Mouse (Mus musculus): ENCODE results near the gene Edf1. TPM values are rescaled to one million over a fixed set of nuclear protein-coding genes. Genes with fewer than 3 reads are reported as not detected.

Gene Edf1
- polyA plus RNA-seq, 1 experiment = 102 TPM

DNA sequence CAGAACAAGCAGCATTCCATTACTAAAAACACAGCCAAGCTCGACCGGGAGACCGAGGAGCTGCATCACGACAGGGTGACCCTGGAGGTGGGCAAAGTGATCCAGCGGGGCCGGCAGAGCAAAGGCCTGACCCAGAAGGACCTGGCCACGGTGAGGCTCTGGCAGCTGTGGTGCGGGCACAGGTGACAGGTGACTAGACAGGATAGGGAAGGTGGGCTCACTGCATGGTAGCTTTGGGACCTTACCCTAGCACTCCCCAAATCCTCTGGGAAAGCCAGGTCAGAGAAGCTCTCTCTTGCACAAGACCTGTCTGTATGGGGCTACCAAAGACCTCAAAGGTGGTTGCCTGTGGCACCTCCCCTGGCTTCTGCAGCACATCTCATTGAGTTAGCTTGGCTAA is 2.9 kb downstream of the Edf1 start:
- Histone ChIP-seq H3K27ac (ENCODE audit: insufficient read depth, low read length) (no peak overlapping the region), H3K4me1 (ENCODE audit: control insufficient read depth, insufficient read depth, low read length) (peaks cover 3% of the 10 kb centered on the region; the same call in 1 of the 2 replicates), H3K4me3 (ENCODE audit: insufficient read depth, low read length) (no peak overlapping the region)
- TF ChIP-seq POLR2A (IDR thresholded peaks at IDR 0.05; ENCODE audit: low read depth, low read length) = no peak
- no peak for TF ChIP-seq CTCF (IDR thresholded peaks at IDR 0.05; ENCODE audit: borderline replicate concordance, insufficient read depth, low read length)

DNA sequence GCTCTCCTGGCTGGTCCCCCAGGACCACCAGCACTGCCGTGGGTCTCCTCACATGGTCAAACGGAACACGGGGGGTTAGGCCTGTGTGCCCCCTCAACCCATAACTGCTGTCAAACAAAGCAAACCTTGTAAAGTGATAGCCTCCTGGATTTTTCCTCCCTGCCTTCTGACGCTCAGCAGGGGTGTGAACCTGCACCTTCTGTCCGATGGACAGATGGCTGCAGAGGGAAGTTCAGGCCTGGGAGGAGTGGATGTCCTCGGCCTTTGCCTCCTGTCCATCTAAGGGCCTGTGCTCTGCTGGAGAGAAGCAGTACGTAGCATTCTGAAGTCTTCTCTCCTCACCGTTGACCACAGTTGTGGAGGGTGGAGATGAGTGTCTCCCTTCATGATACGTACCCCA is 4.3 kb downstream of the Edf1 start:
- Histone ChIP-seq H3K4me3 (ENCODE audit: insufficient read depth, low read length) (no peak overlapping the region), H3K4me1 (ENCODE audit: control insufficient read depth, insufficient read depth, low read length) (peaks cover 3% of the 10 kb centered on the region; the same call in 1 of the 2 replicates), H3K27ac (ENCODE audit: insufficient read depth, low read length) (no peak overlapping the region)
- TF ChIP-seq POLR2A (IDR thresholded peaks at IDR 0.05; ENCODE audit: low read depth, low read length) (no peak), CTCF (IDR thresholded peaks at IDR 0.05; ENCODE audit: borderline replicate concordance, insufficient read depth, low read length) (no peak)

DNA sequence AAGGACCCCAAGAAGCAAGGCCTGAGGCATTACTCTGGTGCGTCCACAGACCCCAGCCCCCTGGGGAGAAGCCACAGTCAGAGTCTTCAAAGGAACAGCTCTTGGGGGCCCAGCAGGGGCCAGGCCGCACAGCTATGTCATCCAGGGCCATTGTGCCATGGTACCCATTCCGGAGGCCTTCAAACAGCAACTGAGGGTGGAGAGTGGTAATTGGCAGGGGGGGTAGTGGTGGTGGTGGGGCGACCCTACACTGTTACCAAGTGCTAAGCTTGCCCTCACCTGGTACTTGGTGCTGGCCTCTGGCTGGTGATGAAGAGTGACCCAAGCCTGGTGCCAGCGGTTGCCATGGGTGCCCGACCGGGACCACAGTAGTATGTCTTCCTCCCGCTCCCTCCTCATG is 8.1 kb downstream of the Edf1 start:
- Histone ChIP-seq H3K4me1 (ENCODE audit: control insufficient read depth, insufficient read depth, low read length) (no peaks in the 10 kb centered on the region), H3K27ac (ENCODE audit: insufficient read depth, low read length) (no peak overlapping the region), H3K4me3 (ENCODE audit: insufficient read depth, low read length) (no peak overlapping the region)
- TF ChIP-seq CTCF (IDR thresholded peaks at IDR 0.05; ENCODE audit: borderline replicate concordance, insufficient read depth, low read length) = no peak
- no peak for TF ChIP-seq POLR2A (IDR thresholded peaks at IDR 0.05; ENCODE audit: low read depth, low read length)

DNA sequence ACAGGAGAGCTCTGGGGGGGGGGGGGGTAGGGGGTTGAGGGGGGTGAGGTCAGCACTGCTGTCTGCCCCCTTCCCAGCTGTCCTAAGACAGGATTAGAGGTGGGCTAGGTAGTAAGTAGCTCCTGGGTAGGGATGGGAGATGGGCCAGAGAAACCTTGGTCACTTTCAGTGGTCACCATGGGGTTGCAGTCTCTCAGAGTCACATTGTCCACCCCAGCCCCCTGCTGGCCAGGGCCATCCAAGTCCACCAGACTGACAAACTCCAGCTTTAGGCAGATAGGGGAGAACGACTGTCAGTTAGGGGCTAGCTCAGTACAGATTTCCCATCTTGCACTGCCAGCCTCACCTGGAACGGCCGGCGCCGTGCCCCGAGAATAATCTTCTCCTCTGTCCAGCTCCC is 8.9 kb downstream of the Edf1 start:
- Histone ChIP-seq H3K4me1 (ENCODE audit: control insufficient read depth, insufficient read depth, low read length) (no peaks in the 10 kb centered on the region), H3K4me3 (ENCODE audit: insufficient read depth, low read length) (no peak overlapping the region), H3K27ac (ENCODE audit: insufficient read depth, low read length) (no peak overlapping the region)
- TF ChIP-seq CTCF (IDR thresholded peaks at IDR 0.05; ENCODE audit: borderline replicate concordance, insufficient read depth, low read length) (peak; percentile 45; the same call in 1 of the 2 replicates), POLR2A (IDR thresholded peaks at IDR 0.05; ENCODE audit: low read depth, low read length) (no peak)

DNA sequence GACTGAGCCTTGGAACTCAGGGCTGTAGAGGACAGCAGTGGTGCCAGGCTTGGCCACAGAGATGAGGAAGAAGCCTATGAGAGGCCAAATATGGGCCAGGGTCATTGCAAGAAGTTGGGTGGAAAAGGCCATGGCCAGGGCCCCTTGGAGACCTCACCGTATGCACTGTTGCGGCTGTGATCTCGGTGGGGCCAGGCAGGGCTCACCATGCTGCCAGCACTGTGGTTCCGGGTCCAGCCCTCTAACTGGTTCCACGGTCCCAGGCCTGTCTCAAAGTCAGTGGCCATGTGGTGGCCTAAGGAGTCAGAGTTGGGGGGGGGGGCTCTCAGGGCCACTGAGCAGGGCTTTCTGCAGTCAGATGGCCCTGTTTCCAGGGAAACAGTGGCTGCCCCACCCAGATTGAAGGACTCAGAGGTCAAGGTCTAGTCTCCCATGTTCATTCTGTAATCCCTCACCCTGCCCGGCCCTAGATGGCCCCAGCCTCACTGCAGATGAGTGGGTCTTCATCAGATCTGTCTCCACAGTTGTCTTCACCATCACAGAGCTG is 10.9 kb downstream of the Edf1 start:
- no peak overlapping the region for H3K4me3 ChIP-seq (ENCODE audit: insufficient read depth, low read length)
- no peak overlapping the region for H3K27ac ChIP-seq (ENCODE audit: insufficient read depth, low read length)
- H3K4me1 ChIP-seq (ENCODE audit: control insufficient read depth, insufficient read depth, low read length) = no peaks in the 10 kb centered on the region
- TF ChIP-seq CTCF (IDR thresholded peaks at IDR 0.05; ENCODE audit: borderline replicate concordance, insufficient read depth, low read length) (no peak), POLR2A (IDR thresholded peaks at IDR 0.05; ENCODE audit: low read depth, low read length) (no peak)

DNA sequence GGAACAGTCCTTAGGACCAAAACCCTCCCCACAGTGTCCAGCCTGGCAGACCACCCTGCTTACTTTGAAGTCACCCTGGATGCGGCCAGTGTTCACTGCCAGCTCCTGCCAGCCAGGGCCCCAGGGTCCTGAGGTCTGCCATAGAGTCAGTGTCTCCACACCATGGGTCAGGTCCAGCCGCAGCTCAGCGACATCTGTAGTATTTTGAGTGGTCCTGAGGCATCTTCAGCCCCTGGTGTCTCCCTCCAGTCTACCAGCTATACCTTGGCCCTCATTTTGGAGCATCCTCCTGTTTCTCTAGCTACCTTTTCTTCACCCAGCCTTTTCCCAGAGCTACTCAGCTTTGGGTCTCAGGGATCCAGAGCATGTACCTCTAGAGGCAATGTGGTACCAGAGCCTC is 11.7 kb downstream of the Edf1 start:
- Histone ChIP-seq H3K4me3 (ENCODE audit: insufficient read depth, low read length) (no peak overlapping the region), H3K4me1 (ENCODE audit: control insufficient read depth, insufficient read depth, low read length) (no peaks in the 10 kb centered on the region), H3K27ac (ENCODE audit: insufficient read depth, low read length) (no peak overlapping the region)
- TF ChIP-seq POLR2A (IDR thresholded peaks at IDR 0.05; ENCODE audit: low read depth, low read length) (no peak), CTCF (IDR thresholded peaks at IDR 0.05; ENCODE audit: borderline replicate concordance, insufficient read depth, low read length) (no peak)

DNA sequence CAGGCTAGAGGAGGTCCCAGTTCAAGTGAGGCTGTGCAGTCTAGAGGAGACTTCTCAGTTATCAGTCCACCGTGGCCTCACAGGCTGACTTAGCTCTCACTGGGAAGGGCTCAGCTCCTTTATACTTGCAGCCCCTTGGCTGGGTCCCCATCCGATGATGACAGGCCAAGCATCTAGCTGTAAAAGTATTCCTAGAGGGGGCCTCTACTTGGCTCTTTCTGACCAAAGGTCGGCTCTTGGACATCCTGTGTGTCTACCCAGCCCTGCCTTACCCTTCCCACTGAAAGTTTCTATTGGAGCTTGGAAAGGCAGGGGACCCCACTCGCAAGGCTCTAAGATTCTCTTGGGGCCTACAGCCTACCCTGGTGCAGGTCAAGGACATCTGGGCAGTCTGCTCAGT is 13.6 kb downstream of the Edf1 start:
- H3K4me1 ChIP-seq (ENCODE audit: control insufficient read depth, insufficient read depth, low read length) = peaks cover 6% of the 10 kb centered on the region; the same call in 1 of the 2 replicates
- TF ChIP-seq CTCF (IDR thresholded peaks at IDR 0.05; ENCODE audit: borderline replicate concordance, insufficient read depth, low read length) (no peak), POLR2A (IDR thresholded peaks at IDR 0.05; ENCODE audit: low read depth, low read length) (no peak)
- no peak overlapping the region for H3K27ac ChIP-seq (ENCODE audit: insufficient read depth, low read length)
- no peak overlapping the region for H3K4me3 ChIP-seq (ENCODE audit: insufficient read depth, low read length)

DNA sequence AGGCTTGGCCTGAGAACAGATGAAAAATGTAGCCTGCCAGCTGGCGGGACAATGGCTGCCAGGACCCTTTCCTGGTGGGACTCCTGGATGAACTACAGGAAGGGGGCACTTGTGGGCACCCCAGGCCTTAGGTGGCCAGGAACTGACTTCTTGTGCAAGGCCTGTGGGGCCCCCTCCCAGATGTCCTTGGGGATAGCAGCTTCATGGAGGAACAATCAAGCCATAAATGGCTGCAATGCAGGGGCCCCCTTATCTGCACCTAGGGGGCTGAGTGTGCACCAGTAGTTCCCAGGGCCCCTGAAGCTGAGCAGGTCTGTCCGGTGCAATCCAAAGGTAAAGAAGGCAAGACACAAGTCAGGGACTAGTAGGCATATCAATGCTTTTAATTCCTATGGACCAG is 15.4 kb downstream of the Edf1 start:
- H3K4me1 ChIP-seq (ENCODE audit: control insufficient read depth, insufficient read depth, low read length) = peaks cover 6% of the 10 kb centered on the region; the same call in 1 of the 2 replicates

DNA sequence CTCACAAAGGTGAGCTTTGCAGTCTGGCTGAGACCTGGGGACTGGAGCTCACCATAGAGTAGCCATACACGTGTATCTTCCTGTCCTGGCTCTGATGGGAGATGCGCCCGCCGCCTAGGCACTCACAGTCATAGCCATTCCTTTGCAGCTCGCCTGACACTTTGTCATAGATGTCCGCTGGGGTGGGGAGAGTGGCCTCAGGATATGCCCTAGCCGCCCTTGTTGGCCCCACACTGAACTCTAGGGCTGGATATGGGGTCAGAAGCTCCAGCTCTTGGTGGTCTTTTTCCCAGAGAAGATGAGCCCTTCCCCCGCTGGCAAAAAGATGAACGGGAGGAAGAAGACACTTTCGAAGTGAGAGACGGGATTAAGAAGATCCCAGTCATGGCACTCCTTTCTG is 16.5 kb downstream of the Edf1 start:
- peak overlapping the region; percentile 52 for H3K4me3 ChIP-seq (ENCODE audit: insufficient read depth, low read length)
- 0 out of 2 replicates have a peak overlapping the region, but pooled peaks have one; percentile 4 for H3K27ac ChIP-seq (ENCODE audit: insufficient read depth, low read length)
- H3K4me1 ChIP-seq (ENCODE audit: control insufficient read depth, insufficient read depth, low read length) = peaks cover 6% of the 10 kb centered on the region; the same call in 1 of the 2 replicates
- TF ChIP-seq POLR2A (IDR thresholded peaks at IDR 0.05; ENCODE audit: low read depth, low read length) (no peak), CTCF (IDR thresholded peaks at IDR 0.05; ENCODE audit: borderline replicate concordance, insufficient read depth, low read length) (no peak)

More for the DNA sequence above, 15.4 kb downstream of the Edf1 start:
- Histone ChIP-seq H3K27ac (ENCODE audit: insufficient read depth, low read length) (no peak overlapping the region), H3K4me3 (ENCODE audit: insufficient read depth, low read length) (no peak overlapping the region)
- TF ChIP-seq POLR2A (IDR thresholded peaks at IDR 0.05; ENCODE audit: low read depth, low read length) (no peak), CTCF (IDR thresholded peaks at IDR 0.05; ENCODE audit: borderline replicate concordance, insufficient read depth, low read length) (no peak)

DNA sequence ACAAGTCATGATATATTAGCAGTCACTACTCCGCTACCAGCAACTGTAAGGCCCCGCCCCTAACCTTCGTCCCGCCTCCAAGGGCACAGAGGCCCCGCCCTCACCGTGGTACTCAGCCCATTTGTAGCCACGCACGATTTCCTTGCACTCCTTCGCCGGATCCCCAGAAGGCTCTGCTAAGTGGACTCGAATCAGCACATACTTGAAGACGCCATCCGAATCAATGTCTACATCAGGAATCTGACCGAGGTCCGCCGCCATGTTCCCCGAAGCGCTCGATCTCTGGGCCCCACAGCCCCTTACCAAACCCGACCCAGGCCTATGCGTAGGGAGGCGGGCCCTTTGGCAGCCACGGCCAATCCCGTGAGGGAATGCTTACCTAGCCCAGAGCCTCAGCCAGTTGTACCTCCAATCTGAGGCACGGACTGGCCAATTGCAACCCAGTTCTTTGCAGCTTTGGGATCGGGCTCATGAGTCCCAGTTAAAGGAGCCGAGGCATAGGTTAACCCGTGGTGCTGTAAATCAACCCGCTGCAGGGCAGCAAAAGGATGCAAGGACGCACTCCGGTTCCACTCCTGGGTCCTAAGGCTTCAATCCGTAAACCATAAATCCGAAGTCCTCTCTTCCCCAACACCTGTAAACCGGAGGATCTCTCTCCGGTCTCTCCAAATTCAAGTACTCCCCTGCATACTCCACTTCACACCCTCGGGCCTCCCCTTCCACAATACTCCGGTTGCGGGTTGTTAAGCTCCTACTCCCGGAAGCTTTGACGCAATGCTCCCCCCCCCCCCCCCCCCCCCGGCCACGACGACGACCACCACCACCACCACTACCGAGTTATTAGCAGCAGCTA is 17.2 kb downstream of the Edf1 start, which contains the start of the genes Mamdc4 and Phpt1:
Gene Mamdc4, minus strand, starts transcription at position 267 of the 853 bp plus-strand sequence.
Gene Phpt1, minus strand, starts transcription at position 646 of the 853 bp plus-strand sequence.
- Histone ChIP-seq H3K4me3 (ENCODE audit: insufficient read depth, low read length) (peak within 1 kb of the TSS; percentile 52), H3K4me1 (ENCODE audit: control insufficient read depth, insufficient read depth, low read length) (peaks cover 6% of the 10 kb centered on the region; the same call in 1 of the 2 replicates), H3K27ac (ENCODE audit: insufficient read depth, low read length) (peak within 1 kb of the TSS; percentile 78)
- peak; percentile 79 for TF ChIP-seq POLR2A (IDR thresholded peaks at IDR 0.05; ENCODE audit: low read depth, low read length)
- TF ChIP-seq CTCF (IDR thresholded peaks at IDR 0.05; ENCODE audit: borderline replicate concordance, insufficient read depth, low read length) = no peak
